Mouse (Mus musculus) urinary bladder, adult 2 months (tissue): Measurements from ENCODE around the gene Brd4. TPM values are rescaled to one million over a fixed set of nuclear protein-coding genes. Genes with fewer than 3 reads are reported as not detected.
A peak's percentile ranks its signal among the peaks of the same experiment; 100 is the strongest.

Experiments
- DNase-seq: peaks from one replicate; pipeline ENCODE4 v3.0.0; 2022; ENCODE audit warnings: low spot score
- polyA plus RNA-seq: library from polyadenylated mRNA; depleted of rRNA; stranded (reverse); fragments of >200 nt; gene quantifications from 2 replicates; pipeline ENCODE4 v1.2.3, GENCODE M21; 2012

The Brd4 gene
- polyA plus RNA-seq, 1 experiment: 17.6 TPM

- DNase-seq: no peak
These were observed 3.9 kb downstream of the Brd4 start for GRCm38 (mm10) chr17:32280575-32280974.

GRCm38 (mm10) chr17:32277201-32277600, 7.3 kb downstream of the Brd4 start:
- DNase-seq: no peak

- DNase-seq: no peak
These were observed 9.0 kb downstream of the Brd4 start for GRCm38 (mm10) chr17:32275568-32275967.

- DNase-seq: no peak
These were observed 15.4 kb downstream of the Brd4 start for GRCm38 (mm10) chr17:32269151-32269550.

- DNase-seq: no peak
These were observed 16.0 kb downstream of the Brd4 start for GRCm38 (mm10) chr17:32268540-32268960.

- no peak for DNase-seq
These were observed 16.4 kb downstream of the Brd4 start for GRCm38 (mm10) chr17:32268096-32268495.

- DNase-seq: no peak
These were observed 16.9 kb downstream of the Brd4 start for GRCm38 (mm10) chr17:32267617-32268016.

GRCm38 (mm10) chr17:32263672-32264071, 20.9 kb downstream of the Brd4 start:
- DNase-seq: no peak

GRCm38 (mm10) chr17:32262831-32263559, 21.5 kb downstream of the Brd4 start:
- DNase-seq: no peak

GRCm38 (mm10) chr17:32258869-32259268, 25.7 kb downstream of the Brd4 start:
- DNase-seq: no peak

- no peak for DNase-seq
These were observed 26.6 kb downstream of the Brd4 start for GRCm38 (mm10) chr17:32257944-32258343.

GRCm38 (mm10) chr17:32257452-32257851, 27.1 kb downstream of the Brd4 start:
- DNase-seq: no peak

- no peak for DNase-seq
These were observed 27.6 kb downstream of the Brd4 start for GRCm38 (mm10) chr17:32256896-32257295.

GRCm38 (mm10) chr17:32253261-32253660, 31.3 kb downstream of the Brd4 start:
- no peak for DNase-seq

GRCm38 (mm10) chr17:32251827-32252470, 32.6 kb downstream of the Brd4 start:
- no peak for DNase-seq

- DNase-seq: no peak
These were observed 34.5 kb downstream of the Brd4 start for GRCm38 (mm10) chr17:32250066-32250465.

GRCm38 (mm10) chr17:32248192-32248591, 36.3 kb downstream of the Brd4 start:
- no peak for DNase-seq

- no peak for DNase-seq
These were observed 36.9 kb downstream of the Brd4 start for GRCm38 (mm10) chr17:32247616-32248015.

- no peak for DNase-seq
These were observed 38.4 kb downstream of the Brd4 start for GRCm38 (mm10) chr17:32246117-32246516.

GRCm38 (mm10) chr17:32240881-32241531, 43.5 kb downstream of the Brd4 start:
- no peak for DNase-seq

- DNase-seq: no peak
These were observed 45.9 kb downstream of the Brd4 start for GRCm38 (mm10) chr17:32238589-32238988.

- DNase-seq: peak; percentile 29
These were observed 48.9 kb downstream of the Brd4 start for GRCm38 (mm10) chr17:32235534-32236191.
